Mouse (Mus musculus) 3134 (cell line): ENCODE data around the gene Fyn.

Experiments used
- DNase-seq: peaks from one replicate; pipeline ENCODE4 v3.0.0-alpha.2; 2011; ENCODE audit warnings: low spot score; ENCODE audit not compliant: insufficient read length; ENCODE audit errors: extremely low read depth

The Fyn gene

GRCm38 (mm10) chr10:39468576-39468975 is 99.9 kb downstream of the Fyn start:
- no peak for DNase-seq

DNA sequence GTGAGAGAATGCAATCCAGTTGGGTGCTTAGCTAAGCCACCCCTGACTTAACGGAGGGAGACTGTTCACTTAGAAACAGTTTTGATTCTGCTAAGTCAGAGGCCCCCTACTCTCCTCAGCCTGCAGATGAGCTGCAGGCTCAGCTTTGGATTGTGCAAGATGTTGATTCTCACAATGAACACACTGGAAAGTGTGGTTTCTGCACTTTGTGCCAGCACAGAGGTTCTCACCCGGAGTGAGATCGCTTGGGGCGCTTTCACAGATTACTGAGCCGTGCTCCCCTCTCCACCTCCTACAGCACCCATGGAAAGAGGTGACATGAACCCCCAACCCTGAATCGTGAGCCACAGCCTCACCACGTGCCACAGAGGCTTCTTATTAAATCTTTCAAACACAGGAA is 100.7 kb downstream of the Fyn start:
- DNase-seq: no peak

DNA sequence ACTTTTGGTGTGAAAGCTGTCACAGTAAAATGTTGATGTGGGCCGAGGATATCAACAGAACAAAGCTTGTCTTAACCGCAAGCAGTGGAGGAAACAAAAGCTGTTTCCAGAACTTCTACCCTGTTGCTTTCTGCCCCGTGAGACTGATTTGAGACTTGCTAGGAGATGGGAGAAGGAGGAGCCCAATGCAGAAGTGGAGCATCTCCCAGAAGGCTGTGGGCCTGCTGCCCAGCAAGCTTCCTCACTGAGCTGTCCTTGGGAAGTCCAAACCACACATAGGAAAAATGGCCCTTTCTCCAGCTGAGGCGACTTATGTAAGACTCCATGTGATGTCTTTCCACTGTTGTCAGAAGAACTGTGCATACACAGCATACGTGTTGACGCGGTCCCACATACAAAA is 101.7 kb downstream of the Fyn start:
- no peak for DNase-seq

DNA sequence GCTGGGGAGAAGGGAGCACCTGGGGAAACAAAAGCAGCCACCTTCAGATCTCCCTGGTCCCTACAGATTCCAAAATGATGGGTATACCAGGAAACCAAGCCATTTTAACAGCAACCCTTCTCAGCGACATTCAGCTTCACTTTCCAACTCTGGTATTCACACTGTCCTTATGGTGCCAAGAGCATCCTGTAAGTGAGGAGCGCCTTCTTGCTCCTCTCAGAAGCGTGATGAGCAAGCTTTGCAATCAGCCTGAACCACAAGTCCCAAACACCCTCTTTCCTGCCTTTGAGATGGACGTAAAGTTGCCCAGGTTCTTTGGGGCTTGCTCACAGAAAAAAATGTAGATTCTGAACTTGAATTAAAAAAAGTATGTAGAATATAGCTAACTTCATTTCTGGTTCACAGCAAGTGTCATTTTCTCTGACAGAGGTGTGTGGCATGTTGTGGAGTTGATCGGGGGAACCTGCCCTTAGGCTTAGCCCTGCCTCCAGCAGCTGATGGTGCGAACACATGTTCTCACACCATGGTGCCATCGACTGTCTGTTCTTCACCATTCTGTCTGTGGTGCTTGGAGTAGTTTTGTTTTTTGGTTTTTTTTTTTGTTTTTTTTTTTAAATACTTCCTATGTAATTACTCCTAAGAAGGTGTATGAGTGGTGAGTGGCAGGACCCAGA is 102.5 kb downstream of the Fyn start:
- no peak for DNase-seq

DNA sequence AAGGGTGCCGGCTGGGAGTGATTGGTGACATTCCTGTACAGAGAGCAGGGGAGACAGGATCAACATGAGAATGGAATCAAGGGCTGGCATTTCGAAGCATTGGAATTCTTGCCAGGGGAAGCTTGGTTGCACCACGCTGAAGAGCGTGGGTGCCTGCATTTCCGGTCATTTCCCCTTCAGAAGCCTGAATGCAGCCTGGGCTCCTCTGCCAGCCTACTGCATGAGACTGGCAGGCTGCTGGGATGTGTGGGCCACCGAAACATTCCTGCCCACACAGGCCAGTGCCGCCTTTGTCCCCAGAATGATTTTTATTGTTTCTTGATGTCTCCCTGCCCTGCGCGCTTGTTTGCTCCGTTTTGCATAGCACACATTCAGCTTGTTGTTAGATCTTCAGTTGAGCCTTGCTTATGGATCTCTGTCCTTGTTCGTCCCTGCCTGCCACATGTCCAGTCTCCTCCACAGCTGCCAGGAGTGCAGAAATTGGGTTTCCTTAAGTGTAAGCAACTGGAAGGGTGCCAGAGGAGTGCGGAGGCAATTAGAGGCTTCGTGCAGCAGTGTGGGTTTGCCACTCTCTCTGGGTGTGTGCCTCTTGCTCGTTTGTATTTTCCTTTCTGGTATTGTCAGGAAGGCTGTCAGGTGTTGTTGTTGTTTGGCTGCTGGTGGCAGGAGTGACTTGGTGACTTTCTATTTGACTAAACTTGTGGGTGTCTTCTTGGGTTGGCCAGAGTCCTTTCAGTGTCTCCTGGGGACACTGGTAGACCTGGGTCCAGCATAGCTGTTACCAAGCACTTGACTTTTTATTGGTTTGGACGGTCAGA is 103.3 kb downstream of the Fyn start:
- DNase-seq: no peak

- no peak for DNase-seq
These were observed 104.3 kb downstream of the Fyn start for GRCm38 (mm10) chr10:39472923-39473322.

DNA sequence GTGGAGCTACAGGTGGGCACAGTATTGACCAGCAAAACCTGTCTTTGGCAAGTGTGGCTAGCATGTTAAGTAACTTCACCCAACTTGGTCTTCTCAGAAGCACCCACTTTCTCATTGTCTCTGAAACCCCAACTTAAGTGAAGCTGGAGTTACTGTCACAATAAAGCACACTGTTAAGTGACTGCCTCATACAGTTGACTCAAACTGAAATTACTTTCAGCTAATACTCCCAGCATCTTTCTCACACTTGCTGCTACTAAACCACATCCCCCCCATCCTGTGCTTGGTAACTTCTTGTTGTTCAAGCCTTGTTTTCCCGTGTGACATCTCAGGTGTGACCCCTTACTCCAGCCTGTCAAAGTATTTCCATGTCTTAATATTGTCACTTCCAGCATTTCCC is 110.7 kb downstream of the Fyn start:
- no peak for DNase-seq

DNA sequence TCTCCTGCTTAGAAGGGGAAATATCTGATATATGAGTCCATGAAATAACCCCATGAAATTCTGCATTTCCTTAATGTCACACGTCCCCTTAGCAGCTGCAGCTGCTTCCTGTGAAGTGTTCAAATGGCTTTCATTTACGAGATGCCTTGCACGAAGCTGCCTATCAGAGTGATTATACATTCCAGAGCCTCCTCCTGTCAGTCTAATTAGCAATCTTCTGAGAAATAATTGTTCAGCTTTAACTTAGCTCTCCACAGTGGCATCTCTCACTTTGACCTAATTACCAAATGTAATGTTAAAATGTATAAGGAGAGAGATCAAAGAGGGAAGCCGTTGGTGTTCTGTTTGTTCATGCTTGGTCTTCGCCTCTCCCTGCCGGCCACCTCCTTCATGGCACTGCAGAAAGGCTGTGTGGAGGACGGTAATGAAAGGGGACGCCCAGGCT is 115.7 kb downstream of the Fyn start:
- DNase-seq: no peak

- no peak for DNase-seq
These were observed 116.2 kb downstream of the Fyn start for GRCm38 (mm10) chr10:39484892-39485291.

GRCm38 (mm10) chr10:39485939-39486338 is 117.3 kb downstream of the Fyn start:
- no peak for DNase-seq

DNA sequence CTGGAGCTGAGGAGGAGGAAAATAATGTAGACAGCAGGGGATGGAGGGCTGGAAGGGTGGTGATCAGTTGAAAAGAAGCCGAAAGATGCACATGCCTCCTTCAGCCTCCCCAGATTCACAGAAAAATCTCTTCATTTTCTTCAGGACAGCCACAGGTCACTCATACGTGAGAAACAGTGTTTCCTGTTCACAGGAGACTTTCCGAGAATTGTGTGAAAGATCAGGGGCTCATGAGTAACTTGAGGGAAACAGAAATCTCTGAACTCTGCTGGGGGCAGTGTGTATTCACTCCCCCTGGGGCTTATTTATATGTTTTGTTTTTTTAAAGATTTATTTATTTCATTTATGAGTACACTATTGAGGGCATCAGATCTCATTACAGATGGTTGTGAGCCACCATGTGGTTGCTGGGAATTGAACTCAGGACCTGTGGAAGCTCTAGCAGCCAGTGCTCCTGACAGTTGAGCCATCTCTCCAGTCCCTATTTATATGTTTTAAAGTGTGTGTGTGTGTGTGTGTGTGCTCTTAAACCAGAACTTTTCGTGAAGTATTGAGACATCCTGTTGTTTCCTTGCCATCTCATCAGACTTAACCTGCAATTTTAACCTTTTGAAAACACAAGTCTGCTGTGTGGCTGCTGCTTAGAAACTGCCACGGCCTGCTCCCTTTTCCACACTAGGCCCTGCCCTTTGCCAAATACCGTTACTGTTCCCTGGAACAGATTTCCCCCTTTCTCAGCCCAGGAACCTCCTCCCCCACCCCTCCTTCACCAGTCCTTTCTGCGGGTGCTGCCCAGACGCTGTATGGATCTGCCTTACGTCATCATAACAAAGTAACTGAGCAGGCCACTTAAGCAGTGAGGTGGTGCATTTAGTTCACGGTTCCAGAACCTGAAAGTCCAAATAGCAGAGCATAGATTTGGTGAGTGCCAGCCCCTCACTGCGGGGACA is 118.1 kb downstream of the Fyn start:
- DNase-seq: no peak

DNA sequence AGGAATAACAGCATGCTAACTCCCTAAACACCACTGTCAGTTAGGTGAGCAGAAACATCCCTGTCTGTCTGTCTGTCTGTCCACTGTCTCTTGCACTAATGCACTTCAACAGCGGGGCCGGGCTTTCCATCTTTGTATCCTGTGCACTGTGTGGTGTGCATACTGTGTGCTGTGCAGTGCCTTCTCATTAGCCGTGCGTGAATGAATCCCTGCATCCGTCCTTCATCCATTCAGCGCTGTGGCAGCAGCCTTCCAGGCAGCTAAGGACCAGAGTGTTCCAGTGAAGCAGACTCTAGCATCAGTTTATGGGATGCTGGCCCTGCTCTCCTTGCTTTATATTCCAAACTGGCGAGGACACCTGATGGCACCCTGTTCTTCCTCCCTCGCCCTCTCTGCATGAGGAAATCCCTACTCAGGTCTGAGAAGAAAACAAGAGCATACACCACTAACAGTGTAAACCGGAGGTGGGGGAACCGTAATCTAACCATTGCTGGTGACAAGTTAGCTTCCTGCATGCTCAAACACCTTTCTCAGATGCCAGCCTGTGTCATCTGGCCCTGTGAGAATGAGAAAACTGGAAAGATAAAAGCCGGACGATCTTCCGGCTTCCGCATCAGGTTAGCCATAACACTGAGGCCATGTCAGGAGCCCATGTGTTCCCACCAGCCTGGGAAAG is 119.2 kb downstream of the Fyn start:
- DNase-seq: no peak

GRCm38 (mm10) chr10:39488542-39488941 is 119.9 kb downstream of the Fyn start:
- no peak for DNase-seq

DNA sequence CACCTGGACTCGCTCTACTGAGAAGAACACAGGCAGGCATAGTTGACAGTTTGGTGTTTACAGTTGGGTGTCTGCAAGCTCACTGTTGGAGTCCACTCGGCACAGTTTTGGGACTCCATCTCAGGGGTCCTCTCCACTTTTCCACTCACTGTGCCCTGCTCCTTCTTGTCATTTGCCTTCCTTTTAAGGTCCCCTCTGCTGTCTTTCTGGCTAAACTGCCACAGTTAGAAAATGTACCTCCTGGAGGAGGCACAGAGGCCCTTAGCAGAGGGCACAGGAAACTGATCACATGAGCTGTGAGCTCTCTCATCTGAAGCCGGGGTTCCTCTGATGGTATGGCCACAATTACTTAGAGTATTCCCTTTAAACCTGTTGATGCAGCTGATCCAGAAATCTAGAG is 120.3 kb downstream of the Fyn start:
- no peak for DNase-seq

GRCm38 (mm10) chr10:39490349-39491121 is 121.9 kb downstream of the Fyn start:
- DNase-seq: no peak

GRCm38 (mm10) chr10:39492146-39492545 is 123.5 kb downstream of the Fyn start:
- DNase-seq: no peak

GRCm38 (mm10) chr10:39493007-39493406 is 124.4 kb downstream of the Fyn start:
- DNase-seq: no peak

DNA sequence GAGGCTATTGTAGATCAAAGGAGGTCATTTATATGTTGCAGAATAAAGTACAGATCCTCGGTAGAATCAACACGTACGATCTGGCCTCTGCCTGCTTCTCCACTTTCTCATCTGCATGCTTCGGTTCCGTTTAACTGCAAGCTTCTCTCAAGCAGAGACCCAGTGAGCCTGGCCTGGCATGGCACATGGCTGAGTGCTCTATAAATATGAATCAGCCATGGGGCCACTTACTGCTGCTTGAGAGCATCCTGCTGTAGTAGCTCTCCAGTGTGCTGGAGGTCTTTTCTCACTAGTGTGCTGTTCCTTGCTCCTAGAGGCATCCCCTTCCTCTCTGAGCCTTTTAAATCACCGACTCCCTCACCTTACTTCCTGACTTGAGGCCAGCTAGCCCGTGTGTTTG is 130.0 kb downstream of the Fyn start:
- no peak for DNase-seq

- DNase-seq: no peak
These were observed 132.9 kb downstream of the Fyn start for GRCm38 (mm10) chr10:39501571-39501970.
